Mouse (Mus musculus): ENCODE measurements at regions not wholly inside any gene's neighbourhood (a gene's known extent, or its start where the extent isn't known, plus 50 kb on each side); places are given as distances from the start of the nearest gene placed in this dataset.

DNA sequence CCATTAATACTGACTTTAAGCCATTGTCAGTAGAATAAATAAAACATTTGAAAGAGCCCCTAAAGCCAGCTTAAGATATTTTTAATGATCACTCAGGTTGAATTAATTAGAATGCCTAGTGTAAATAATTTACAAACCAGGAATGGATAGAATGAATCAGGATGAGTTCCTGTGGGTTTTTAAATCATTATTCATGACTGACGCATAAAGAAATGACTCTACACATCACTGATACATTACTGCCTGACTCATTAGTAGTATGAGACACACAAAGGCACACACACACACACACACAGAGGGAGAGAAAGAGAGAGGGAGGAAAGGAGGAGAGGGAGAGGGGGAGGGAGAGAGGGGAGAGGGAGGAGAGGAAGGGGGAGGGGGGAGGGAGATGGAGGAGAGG lies 612.0 kb downstream of the Ipmk start:
- no peak for DNase-seq (ENCODE audit: low read depth, low spot score)

DNA sequence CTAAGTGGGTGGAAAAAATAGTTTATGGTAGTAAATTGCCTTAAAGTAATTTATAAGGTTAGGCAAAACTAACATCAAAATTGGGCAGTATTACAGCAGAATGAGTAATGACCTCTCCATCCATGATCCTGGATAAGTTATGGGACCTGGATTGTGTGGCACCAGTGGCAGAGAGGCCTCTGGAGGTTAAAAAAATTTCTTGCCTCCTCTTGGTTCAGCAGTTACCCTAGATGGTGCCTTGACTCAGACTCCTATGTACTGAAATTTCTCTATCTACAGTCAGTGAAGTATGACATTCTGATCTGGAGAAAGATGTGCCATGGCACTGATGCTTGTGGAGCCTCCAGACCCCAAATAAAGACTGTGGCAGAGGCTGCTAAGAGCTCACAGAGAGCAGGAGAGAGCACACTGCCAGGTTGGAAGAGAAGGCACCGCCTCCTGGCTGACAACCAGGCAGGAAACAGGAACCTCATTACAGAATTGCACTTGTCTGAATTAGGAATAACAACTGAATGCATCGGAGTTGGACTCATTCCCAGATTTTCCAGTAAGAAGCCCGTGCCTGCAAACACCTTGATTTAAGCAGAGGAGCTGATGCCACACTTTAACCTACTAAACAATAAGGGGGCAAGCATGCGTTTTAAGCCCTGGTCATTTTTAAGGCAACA lies 613.0 kb downstream of the Ipmk start:
- DNase-seq (ENCODE audit: low read depth, low spot score) = peak; percentile 18

DNA sequence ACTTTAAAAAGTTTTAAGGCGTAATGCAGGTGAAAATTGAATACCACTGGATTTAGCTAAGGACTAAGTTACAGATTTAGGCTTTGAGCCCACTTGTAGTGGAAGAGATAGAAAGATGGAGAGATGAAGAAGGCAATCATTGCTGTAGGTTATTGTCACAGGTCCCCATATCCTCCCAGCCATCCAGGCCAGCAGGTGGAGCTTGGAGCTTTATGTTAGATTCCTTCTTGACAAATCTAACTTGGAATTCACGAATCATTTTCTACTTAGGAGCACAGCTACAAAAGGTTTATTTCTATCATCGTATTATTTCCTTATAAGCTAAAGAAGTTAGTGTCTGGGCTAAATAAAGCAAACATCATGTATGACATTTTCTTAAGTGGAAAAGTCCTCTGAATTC lies 630.5 kb downstream of the Ipmk start:
- DNase-seq (ENCODE audit: low read depth, low spot score) = no peak

DNA sequence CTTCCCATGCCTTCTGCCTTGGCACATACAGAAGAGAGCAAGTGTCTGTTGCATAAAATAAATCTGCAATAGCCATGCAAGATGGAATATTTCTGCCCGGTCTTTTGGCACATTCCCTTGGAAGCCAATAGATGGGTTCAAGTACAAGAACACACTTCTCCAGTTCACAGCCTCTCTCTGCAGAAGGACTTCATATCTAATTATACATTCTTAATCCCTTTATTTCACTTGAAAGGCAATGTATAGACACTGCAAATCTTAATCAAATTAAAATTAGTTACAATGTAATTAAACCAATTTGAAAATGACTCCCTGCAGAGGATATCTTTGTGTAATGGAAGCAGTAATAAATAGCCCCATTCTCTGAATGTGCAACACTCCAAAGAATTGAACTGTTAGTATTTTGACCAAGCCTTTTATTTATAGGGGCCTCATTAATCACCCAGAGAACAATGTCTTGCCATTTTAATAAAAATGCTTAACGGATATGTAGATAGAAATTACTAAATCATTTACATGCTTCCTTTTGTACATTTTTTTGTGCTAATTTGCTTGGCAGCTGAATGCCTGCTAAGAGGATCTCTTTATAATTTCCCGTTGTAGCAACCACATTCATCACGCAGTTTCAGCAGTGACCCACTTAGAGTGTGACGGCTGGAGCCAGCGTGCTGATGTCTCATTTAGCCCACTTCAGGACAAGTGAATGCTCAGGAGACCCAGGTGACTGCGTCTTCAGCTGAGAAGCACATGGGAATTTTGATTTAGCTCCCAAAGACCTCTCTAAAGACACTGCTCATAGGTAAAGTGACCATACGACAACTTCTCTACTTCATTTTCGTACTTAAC lies 651.5 kb upstream of the Zwint start:
- no peak for DNase-seq (ENCODE audit: low read depth, low spot score)
